Mouse (Mus musculus): ENCODE data around the gene Gm17571.

Gene Gm17571

GRCm38 (mm10) chr9:13446703-13447285 is at the start of gene Gm17571:
Gene Gm17571 (minus strand): TSS chr9:13446753.
- DNase-seq, result no peak

GRCm38 (mm10) chr9:13495530-13495929 is 49.0 kb upstream of the Gm17571 start:
- DNase-seq, result no peak

- no peak for DNase-seq
These were observed 47.2 kb upstream of the Gm17571 start for GRCm38 (mm10) chr9:13493746-13494145.

- DNase-seq, result no peak
These were observed 46.3 kb upstream of the Gm17571 start for GRCm38 (mm10) chr9:13492807-13493206.

- no peak for DNase-seq
These were observed 45.5 kb upstream of the Gm17571 start for GRCm38 (mm10) chr9:13491854-13492620.

- no peak for DNase-seq
These were observed 44.6 kb upstream of the Gm17571 start for GRCm38 (mm10) chr9:13491107-13491506.

- no peak for DNase-seq
These were observed 39.4 kb upstream of the Gm17571 start for GRCm38 (mm10) chr9:13485914-13486313.

- no peak for DNase-seq
These were observed 38.0 kb upstream of the Gm17571 start for GRCm38 (mm10) chr9:13484267-13485240.

- no peak for DNase-seq
These were observed 36.9 kb upstream of the Gm17571 start for GRCm38 (mm10) chr9:13483199-13484068.

- no peak for DNase-seq
These were observed 32.7 kb upstream of the Gm17571 start for GRCm38 (mm10) chr9:13479275-13479674.

- no peak for DNase-seq
These were observed 28.4 kb upstream of the Gm17571 start for GRCm38 (mm10) chr9:13474951-13475350.

- peak; percentile 53 for DNase-seq
These were observed 23.5 kb upstream of the Gm17571 start for GRCm38 (mm10) chr9:13470013-13470412.

- no peak for DNase-seq
These were observed 22.2 kb upstream of the Gm17571 start for GRCm38 (mm10) chr9:13468778-13469177.

- DNase-seq, result peak; percentile 46
These were observed 21.2 kb upstream of the Gm17571 start for GRCm38 (mm10) chr9:13467745-13468144.

- DNase-seq, result no peak
These were observed 20.3 kb upstream of the Gm17571 start for GRCm38 (mm10) chr9:13466816-13467215.

- peak; percentile 40 for DNase-seq
These were observed 19.8 kb upstream of the Gm17571 start for GRCm38 (mm10) chr9:13466351-13466750.

- DNase-seq, result no peak
These were observed 18.9 kb upstream of the Gm17571 start for GRCm38 (mm10) chr9:13465358-13466020.

- no peak for DNase-seq
These were observed 14.4 kb upstream of the Gm17571 start for GRCm38 (mm10) chr9:13460926-13461325.

GRCm38 (mm10) chr9:13460012-13460411 is 13.5 kb upstream of the Gm17571 start:
- DNase-seq, result no peak

- no peak for DNase-seq
These were observed 12.8 kb upstream of the Gm17571 start for GRCm38 (mm10) chr9:13459371-13459770.

GRCm38 (mm10) chr9:13457774-13458173 is 11.2 kb upstream of the Gm17571 start:
- no peak for DNase-seq

- DNase-seq, result no peak
These were observed 8.7 kb upstream of the Gm17571 start for GRCm38 (mm10) chr9:13455231-13455630.

Data from kidney, adult 9 months (tissue).